Mouse (Mus musculus): ENCODE results near the gene Mmp11. TPM values are rescaled to one million over a fixed set of nuclear protein-coding genes. Genes with fewer than 3 reads are reported as not detected.

Gene Mmp11
- total and polyA plus RNA-seq, 3 experiments = 0.99 to 1.1 TPM; not detected in 1

GRCm38 (mm10) chr10:75910698-75911097 is 25.6 kb downstream of the Mmp11 start:
- peaks cover 66 to 87% of the 10 kb centered on the region in 2 experiments for H3K36me3 ChIP-seq (replicated peaks in 1 of 2; ENCODE audit: control insufficient read depth in 1 of 2, insufficient read depth in 1 of 2, low read length in 1 of 2)
- in situ Hi-C loops (cut with MboI; ENCODE audit: low pct_ligation_motif_present, low pct_unique_long_range_greater_than_20kb, low sequenced_read_pairs) = no loop called here
- no peak for TF ChIP-seq MAZ (IDR thresholded peaks at IDR 0.05; ENCODE audit: low read depth, low read length)
- TF ChIP-seq ZKSCAN1 (IDR thresholded peaks at IDR 0.05; ENCODE audit: borderline replicate concordance, low read depth, low read length) = no peak
- no peak for TF ChIP-seq CHD2 (IDR thresholded peaks at IDR 0.05; ENCODE audit: low read length)
- TF ChIP-seq RAD21 (IDR thresholded peaks at IDR 0.05; ENCODE audit: low read depth, low read length) = no peak
- no peak for TF ChIP-seq BHLHE40 (IDR thresholded peaks at IDR 0.05; ENCODE audit: low read depth, low read length)
- TF ChIP-seq MXI1 (IDR thresholded peaks at IDR 0.05; ENCODE audit: low read depth, low read length) = no peak
- no peak for TF ChIP-seq ZNF384 (IDR thresholded peaks at IDR 0.05; ENCODE audit: low read depth, low read length)
- no peak for TF ChIP-seq IRF4 (IDR thresholded peaks at IDR 0.05; ENCODE audit: low read depth, low read length)
- no peak for TF ChIP-seq ZC3H11A (IDR thresholded peaks at IDR 0.05; ENCODE audit: low read depth, low read length)
- no peak for TF ChIP-seq KAT2A (IDR thresholded peaks at IDR 0.05; ENCODE audit: insufficient replicate concordance, low read length)
- no peak for TF ChIP-seq CHD1 (IDR thresholded peaks at IDR 0.05; ENCODE audit: low read depth, low read length)
- TF ChIP-seq PAX5 (IDR thresholded peaks at IDR 0.05; ENCODE audit: low read length) = no peak
- TF ChIP-seq JUND (conservative IDR thresholded peaks at IDR 0.05; ENCODE audit: low read depth, low read length) = no peak

GRCm38 (mm10) chr10:75906882-75907281 is 29.4 kb downstream of the Mmp11 start:
- dilution Hi-C loops (cut with MboI; ENCODE audit: extremely low pct_ligation_motif_present, extremely low pct_unique_long_range_greater_than_20kb, low sequenced_read_pairs) = no loop called here

More at GRCm38 (mm10) chr10:75910698-75911097, 25.6 kb downstream of the Mmp11 start:
- no peak for DNase-seq (ENCODE audit: extremely low read depth)
- H3K27me3 ChIP-seq (replicated peaks) = no peaks in the 10 kb centered on the region
- H3K4me1 ChIP-seq (ENCODE audit: control insufficient read depth in 1 of 2, insufficient read depth in 2 of 2) = peaks cover 0 to 10% of the 10 kb centered on the region in 2 experiments; a peak in 1 of 4 replicates
- no peak overlapping the region for H3K4me3 ChIP-seq (replicated peaks in 1 of 3; ENCODE audit: low read depth in 2 of 3, low read length in 2 of 3, poor library complexity in 1 of 3)
- H3K4me2 ChIP-seq (ENCODE audit: insufficient read depth, low read depth, poor library complexity, severe bottlenecking) = no peak overlapping the region
- no peaks in the 10 kb centered on the region for H3K9me3 ChIP-seq (replicated peaks; ENCODE audit: low read length)
- H3K79me2 ChIP-seq (replicated peaks; ENCODE audit: control insufficient read depth, extremely low read depth, insufficient read depth, poor library complexity, severe bottlenecking) = no peaks in the 10 kb centered on the region; the same call in 1 of the 2 replicates
- H3K27ac ChIP-seq (ENCODE audit: insufficient read depth, low read depth) = no peak overlapping the region
- dilution Hi-C loops (cut with MboI; ENCODE audit: extremely low pct_ligation_motif_present, extremely low pct_unique_long_range_greater_than_20kb, low sequenced_read_pairs) = no loop called here
- H3K9ac ChIP-seq (ENCODE audit: insufficient read depth, low read depth) = no peak overlapping the region

More at GRCm38 (mm10) chr10:75906882-75907281, 29.4 kb downstream of the Mmp11 start:
- no peaks in the 10 kb centered on the region for H3K79me2 ChIP-seq (replicated peaks; ENCODE audit: control insufficient read depth, extremely low read depth, insufficient read depth, poor library complexity, severe bottlenecking)
- TF ChIP-seq PAX5 (IDR thresholded peaks at IDR 0.05; ENCODE audit: low read length) (no peak), MEF2A (IDR thresholded peaks at IDR 0.05; ENCODE audit: borderline replicate concordance, low read depth, low read length) (no peak), CTCF (conservative IDR thresholded peaks at IDR 0.05 in 1 of 2, IDR thresholded peaks at IDR 0.05 in 1 of 2; ENCODE audit: low read depth in 2 of 2, low read length in 2 of 2) (no peak), JUN (IDR thresholded peaks at IDR 0.05; ENCODE audit: insufficient read depth, low read depth, low read length) (0 out of 2 replicates have a peak, but pooled peaks have one; percentile 37), ETS1 (conservative IDR thresholded peaks at IDR 0.05; ENCODE audit: low read depth, low read length) (peak; percentile 63), EP300 (IDR thresholded peaks at IDR 0.05; ENCODE audit: low read length) (peak; percentile 37; the same call in 1 of the 2 replicates), GABPA (IDR thresholded peaks at IDR 0.05; ENCODE audit: insufficient replicate concordance, low read depth, low read length) (no peak), SIN3A (IDR thresholded peaks at IDR 0.05; ENCODE audit: low read length) (no peak), TCF12 (IDR thresholded peaks at IDR 0.05; ENCODE audit: low read depth, low read length) (peak; percentile 38; the same call in 1 of the 2 replicates), TBP (conservative IDR thresholded peaks at IDR 0.05; ENCODE audit: low read depth, low read length) (no peak), IRF4 (IDR thresholded peaks at IDR 0.05; ENCODE audit: low read depth, low read length) (no peak), JUND (conservative IDR thresholded peaks at IDR 0.05; ENCODE audit: low read depth, low read length) (peak; percentile 63)
- no peak overlapping the region for H3K27ac ChIP-seq (ENCODE audit: insufficient read depth, low read depth)
- H3K27me3 ChIP-seq (replicated peaks) = no peaks in the 10 kb centered on the region
- H3K4me1 ChIP-seq (ENCODE audit: control insufficient read depth in 1 of 2, insufficient read depth in 2 of 2) = peaks cover 0 to 7% of the 10 kb centered on the region in 2 experiments; a peak in 1 of 4 replicates
- no peak overlapping the region for H3K4me2 ChIP-seq (ENCODE audit: insufficient read depth, low read depth, poor library complexity, severe bottlenecking)
- no peak overlapping the region for H3K9ac ChIP-seq (ENCODE audit: insufficient read depth, low read depth)
- H3K36me3 ChIP-seq (replicated peaks in 1 of 2; ENCODE audit: control insufficient read depth in 1 of 2, insufficient read depth in 1 of 2, low read length in 1 of 2) = peaks cover 76 to 90% of the 10 kb centered on the region in 2 experiments
- no peaks in the 10 kb centered on the region for H3K9me3 ChIP-seq (replicated peaks; ENCODE audit: low read length)
- in situ Hi-C loops (cut with MboI; ENCODE audit: low pct_ligation_motif_present, low pct_unique_long_range_greater_than_20kb, low sequenced_read_pairs) = no loop called here
- H3K4me3 ChIP-seq (replicated peaks in 1 of 3; ENCODE audit: low read depth in 2 of 3, low read length in 2 of 3, poor library complexity in 1 of 3) = no peak overlapping the region
- peak; percentile 35 for DNase-seq (ENCODE audit: extremely low read depth)
